Mouse (Mus musculus) T-helper 1 cell (primary cell): ENCODE measurements around the gene Pcna.
"Not testable (repeated sequence)": the region's sequence is repeated elsewhere in the genome, so short reads cannot be mapped to it uniquely, and the experiment has no call there.

ENCODE experiments used
- in situ Hi-C: fragments of 300-600 bp; cut with MboI, MseI; formaldehyde crosslinking; loops from one replicate; pipeline ENCODE4 v1.15.1; 2025; ENCODE audit warnings: high pct_unique_total_duplicates

Pcna gene

DNA sequence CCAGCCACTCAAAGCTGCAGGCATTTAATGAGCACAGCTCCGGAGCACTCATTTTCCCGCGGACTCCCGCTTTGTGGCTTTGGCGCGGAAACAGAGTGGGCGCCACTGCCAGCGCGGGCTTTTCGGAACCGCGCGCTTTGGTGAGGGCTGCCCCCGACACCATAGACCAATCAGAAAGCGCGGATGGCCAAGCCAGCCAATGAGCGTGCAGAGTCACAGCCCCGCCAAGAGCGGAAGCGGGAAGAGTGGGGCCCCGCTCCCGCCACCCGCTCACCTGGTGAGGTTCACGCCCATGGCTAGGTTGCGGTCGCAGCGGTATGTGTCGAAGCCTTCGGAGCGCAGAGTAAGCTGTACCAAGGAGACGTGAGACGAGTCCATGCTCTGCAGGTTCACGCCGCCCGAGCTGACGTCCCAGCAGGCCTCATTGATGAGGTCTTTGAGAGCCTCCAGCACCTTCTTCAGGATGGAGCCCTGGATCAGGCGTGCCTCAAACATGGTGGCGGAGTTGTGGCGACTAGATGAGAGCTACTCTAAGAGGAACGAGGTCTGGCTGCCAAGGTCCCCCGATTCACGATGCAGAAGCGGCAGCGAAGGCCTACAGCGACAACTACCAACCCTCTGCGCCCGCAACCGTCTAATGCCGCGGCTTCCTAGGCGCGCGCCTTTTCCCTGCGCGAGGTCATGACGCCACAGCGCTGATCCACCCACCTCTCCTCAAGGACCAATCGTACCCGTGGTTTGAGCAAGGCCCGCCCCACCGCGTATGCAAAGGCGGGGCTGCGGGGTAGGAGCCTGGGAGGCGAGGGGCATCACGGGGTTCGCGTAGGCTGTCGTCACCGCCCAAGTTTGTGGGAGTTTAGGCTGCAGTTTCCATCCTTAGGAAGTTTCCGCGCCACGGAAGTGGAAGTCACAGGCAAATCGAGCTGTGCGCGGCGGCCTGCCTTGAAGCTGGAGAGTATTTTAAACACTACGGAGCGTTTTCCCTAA is at the start of gene Pcna:
Gene Pcna, minus strand, starts transcription at position 773 of the 987 bp plus-strand sequence.
- in situ Hi-C loops = no loop called here

DNA sequence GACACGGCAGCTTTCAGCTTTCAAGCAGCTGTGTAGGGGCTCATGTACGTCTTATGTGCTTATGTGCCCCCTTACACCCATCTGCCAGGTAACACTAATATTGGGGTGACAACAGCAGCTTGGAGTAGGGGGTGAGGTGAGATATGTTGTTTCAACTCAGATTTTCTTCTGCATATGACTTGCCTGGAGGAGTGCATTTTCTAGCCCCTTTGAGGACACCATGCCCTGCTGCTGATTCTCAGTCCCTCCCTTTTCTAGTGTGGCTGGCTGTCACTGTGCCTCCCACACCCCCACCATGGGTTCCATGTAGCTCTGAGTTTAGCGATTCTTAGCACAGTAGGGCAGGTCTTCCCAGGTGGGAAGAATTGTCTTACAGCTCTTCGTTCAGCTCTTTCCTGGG is 48.3 kb upstream of the Pcna start:
- in situ Hi-C loops = loop anchor here (25.0 kb wide), 1 partner anchor 411 kb away; no protein-coding TSS in a partner anchor

- in situ Hi-C loops = no loop called here
Observed at GRCm38 (mm10) chr2:132298250-132298649, 45.1 kb upstream of the Pcna start.

DNA sequence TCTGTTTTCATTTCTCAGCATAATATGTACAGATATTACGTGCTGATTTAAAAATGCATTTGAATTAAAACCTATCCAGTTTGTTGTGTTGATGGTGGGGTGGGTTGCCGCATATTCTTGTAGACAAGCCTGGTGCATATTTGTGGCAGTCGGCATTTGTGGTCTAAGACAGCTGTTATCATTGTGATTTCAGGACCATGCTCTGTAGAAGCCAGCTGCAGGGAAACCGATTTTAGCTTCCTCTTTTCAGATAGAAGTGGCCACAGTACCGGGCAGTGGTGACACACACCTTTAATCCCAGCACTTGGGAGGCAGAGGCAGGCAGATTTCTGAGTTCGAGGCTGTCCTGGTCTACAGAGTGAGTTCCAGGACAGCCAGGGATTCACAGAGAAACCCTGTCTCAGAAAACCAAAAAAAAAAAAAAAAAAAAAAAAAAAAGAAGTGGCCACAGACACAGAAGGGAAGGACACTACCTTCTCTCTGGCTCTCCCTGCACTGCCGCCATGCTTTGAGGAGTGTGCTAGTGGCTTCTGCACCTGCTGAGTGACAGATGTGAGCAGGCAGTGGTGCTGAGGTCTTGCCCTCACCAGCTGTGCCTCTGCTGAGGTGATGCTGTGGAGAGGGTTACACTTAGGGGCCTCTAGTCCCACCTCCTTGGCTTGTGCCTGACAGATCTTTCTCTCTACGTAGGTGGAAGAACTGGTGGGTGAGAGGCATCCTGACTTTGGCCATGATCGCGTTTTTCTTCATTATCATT is 40.8 kb upstream of the Pcna start:
- in situ Hi-C loops = no loop called here

DNA sequence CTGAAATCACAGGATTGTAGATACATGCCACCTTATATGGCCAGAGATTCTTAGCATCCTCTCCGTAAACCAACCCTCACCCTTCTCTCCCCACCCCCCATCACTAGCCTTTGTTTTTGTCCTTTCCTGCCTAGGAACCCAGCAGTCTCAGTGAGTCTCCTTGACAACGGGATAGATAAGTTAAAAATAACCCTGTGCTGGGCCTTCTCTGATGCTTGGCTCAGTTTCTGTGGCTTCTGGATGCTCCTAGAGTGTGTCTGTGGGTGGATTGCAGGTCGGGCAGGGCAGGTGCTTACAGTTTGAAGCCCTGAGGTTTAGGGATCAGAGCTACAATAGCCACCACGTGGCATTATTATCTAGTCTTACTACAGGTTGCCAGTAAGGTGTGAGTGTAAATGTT is 39.0 kb upstream of the Pcna start:
- in situ Hi-C loops = no loop called here

DNA sequence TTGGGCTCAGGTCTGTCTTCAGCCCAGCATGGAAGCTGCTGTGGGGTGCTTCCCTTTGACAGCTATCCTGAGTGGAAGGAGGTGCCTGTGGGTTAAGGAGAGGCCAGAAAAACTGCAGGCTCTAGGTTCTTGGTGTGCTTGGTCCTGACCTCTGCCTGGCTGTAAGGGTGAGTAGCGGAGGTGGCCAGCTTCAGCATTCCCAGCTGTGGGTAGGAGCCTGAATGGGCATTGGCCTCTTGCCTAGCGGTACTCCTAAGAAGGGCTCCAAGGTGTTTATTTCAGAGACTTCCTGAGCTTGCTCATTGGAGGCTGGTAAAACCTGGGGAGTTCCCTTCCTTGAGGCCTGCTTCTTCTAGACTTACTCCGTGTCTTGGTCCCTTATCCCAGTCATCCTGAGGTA is 38.2 kb upstream of the Pcna start:
- in situ Hi-C loops = no loop called here

DNA sequence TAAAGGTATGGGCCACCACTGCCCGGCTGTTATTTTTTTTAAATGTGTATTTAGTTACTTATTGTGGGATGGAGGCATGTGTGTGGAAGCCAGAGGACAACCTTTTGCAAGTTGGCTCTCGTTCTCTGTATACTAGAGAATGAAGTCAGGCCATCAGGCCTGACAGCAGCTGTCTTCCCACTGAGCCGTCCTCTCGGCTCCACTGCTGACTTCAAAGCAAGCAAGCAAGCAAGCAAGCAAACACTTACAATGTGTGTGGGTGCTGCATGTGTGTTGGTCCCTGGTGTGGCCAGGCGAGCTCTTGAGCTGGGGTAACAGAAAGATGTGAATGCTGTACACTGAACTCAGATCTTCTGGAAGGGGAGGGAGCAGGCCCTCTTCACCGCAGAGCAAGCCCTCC is 37.7 kb upstream of the Pcna start:
- in situ Hi-C loops = no loop called here

DNA sequence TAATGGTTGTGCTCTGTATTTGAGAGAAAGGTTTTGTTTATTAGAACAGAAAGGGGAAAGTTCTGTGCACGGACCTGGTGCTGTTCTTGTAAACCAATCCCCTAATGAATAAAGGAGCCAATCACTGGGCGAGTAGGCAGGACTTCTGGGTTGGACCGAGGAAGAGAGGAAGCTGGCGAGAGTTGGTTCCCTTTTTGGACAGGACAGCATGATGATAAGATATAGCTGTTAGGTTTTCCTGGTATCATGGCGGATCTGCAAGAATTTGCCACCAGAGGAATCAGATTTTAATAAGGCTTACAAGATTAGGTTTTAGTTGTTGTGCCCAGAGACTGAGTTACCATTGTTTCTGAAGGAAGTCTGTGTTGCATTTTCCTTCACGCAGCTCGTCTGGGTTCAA is 36.1 kb upstream of the Pcna start:
- in situ Hi-C loops = not testable (repeated sequence)

DNA sequence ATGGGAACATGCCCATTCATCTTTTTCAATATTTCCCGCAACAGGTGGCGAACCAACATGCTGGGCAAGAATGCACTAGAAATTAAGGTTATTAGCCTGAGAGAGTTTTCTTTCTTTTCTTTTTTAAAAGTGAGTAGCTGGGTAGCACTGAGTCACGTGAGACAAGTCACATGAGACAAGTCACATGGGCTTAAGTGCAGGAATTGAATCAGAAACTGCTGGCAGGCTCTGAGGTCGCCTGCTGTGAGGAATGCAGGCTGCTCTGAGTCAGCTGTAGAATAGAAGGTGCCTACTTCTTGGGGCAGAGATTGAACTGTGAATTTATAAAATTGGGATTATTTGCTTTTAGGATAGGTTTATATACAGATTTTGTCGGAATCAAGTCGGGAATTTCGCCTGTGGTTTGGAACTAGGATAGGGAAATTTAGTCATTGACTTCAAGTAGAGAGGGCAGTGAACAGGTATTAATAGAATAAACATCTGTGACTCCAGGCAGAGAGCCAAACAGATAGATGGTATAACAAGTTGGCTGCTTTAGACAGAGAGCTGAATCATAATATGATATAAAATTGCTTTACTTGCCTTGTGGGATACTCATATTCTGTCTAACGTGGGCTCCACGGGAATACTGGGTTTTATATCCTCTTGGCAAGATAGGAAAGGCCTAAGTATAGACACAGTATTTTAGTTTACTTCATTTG is 33.4 kb upstream of the Pcna start:
- in situ Hi-C loops = no loop called here

- in situ Hi-C loops = not testable (repeated sequence)
Observed at GRCm38 (mm10) chr2:132285722-132286121, 32.6 kb upstream of the Pcna start.

DNA sequence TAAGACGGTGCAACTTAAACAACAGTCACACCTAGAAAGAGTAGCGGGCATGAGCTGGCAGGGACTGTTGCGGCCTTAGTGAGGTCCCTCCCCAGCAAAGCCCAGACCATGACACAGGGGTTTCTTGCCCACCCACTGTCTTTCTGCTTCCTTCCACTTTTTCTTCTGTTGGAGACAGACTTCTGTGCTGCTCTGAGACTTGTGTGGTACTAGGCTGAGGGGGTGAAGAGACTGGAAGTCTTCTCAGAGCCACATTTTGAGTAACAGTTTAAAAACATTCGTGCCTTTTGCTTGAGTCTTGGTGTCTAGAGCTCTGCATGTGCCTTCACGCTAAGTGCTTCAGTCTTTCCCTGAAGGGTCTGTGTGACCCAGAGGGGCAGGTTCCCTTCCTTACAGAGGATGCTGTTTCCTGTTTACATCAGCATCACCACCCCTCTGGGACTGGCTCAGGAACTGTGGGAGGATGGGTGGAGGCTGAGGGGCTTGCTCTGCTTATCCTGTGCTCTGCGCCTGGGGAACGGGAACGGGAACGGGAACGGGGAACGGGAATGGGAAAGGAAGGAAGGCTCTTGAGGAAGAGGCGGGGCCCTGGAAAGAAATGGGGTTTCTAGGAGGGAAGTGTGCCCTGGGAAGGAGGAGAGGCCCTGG is 31.5 kb upstream of the Pcna start:
- in situ Hi-C loops = no loop called here

GRCm38 (mm10) chr2:132283236-132284070 is 30.3 kb upstream of the Pcna start:
- in situ Hi-C loops = no loop called here

DNA sequence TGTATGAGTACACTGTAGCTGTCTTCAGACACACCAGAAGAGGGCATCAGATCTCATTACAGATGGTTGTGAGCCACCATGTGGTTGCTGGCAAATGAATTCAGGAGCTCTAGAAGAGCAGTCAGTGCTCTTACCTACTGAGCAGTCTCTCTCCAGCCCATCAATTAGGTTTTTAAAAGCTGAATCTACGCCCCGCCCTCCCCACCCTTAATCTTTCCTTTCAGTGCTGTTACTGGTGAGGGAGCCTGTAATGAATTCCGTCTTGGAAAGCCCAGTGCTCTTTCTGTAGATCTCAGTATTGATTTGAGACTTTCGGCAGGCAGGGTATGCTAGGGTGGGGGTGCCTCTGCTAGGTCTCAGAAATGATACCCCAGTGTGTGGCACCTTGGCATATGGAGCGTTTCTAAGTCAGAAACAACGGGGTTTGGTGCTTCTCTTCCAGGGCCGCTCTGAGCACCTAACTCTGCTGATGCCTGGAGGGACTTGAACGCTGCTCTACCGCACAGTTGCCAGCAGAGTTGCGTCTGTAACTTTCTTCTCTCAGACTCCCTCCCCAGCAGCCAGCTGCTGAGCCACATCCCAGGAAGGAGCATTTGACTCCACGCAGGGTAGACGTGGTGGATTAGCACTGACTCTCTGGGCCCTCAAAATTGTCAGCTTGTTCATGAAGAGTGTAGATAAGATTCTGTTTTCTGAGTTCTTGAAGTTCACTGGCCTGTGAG is 29.5 kb upstream of the Pcna start:
- in situ Hi-C loops = no loop called here

DNA sequence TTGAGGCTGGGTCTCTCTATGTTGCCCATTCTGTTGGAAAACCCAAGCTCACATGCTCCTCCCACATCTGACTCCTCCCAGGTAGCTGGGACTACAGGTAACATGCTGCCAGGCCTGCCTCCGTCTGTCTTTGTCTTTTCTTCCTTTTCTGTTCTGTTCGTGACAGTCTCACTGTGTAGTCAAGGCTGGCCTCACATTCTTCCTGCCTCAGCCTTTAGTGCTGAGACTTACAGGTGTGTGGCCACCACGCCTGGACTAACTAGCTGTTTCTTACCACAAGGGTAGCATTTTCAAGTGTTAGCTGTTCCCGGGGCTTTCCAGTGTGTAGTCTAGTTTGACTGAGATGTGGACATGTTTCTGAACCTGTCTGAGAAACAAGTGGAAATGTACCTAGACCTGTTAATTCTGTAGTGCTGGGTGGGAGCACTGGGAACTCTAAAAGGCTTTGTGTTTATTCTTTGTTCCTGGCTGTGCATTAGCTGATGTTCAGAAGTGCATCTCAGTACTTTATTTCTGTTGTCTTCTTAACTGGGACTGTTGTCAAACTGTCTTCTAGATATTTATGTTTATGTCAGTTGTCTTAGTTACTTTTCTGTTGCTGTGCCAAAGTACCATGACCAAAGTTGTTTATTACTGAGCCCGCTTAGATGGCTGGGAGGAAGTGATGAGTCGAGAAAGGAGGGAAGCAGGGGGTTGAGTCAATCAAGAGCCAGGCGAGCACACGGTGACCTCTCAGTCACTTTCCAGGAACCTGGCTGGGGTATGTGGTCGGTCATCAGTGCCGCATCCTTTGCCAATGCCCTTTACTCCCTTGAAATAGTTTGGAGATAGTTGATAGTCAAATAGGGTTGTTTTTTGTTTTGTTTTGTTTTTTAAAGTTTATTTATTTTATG is 28.7 kb upstream of the Pcna start:
- in situ Hi-C loops = no loop called here

DNA sequence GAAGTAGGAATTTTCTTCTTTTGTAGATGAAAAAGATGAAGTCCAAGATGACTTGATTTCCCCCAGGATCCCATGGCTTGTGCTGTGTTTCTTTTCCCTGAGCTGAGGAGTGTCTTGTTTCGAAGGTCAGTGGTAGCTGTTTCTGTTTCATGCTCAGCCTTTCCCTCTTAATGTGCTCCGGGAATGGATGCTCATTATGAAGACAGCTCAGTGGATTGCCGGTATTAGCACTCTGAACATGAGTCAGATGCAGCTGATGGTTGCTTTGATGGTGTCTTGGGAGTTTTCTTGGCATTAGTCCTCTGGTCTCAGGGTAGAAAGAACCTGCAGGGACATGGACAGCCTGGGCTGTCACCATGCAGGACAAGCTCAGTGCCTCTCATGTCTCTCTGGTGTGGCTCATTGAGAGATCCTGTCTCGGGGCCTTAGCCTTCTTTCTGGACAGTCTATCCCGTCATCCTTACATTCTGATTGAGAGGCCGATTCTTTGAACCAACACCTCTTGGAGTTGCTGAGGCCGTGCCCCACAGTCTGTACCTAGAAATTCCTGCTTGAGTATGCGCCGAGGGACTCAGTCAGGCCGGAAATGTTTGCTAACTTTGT is 27.5 kb upstream of the Pcna start:
- in situ Hi-C loops = no loop called here

- in situ Hi-C loops = no loop called here
Observed at GRCm38 (mm10) chr2:132279978-132280377, 26.9 kb upstream of the Pcna start.

GRCm38 (mm10) chr2:132279336-132279882 is 26.3 kb upstream of the Pcna start:
- in situ Hi-C loops = no loop called here

DNA sequence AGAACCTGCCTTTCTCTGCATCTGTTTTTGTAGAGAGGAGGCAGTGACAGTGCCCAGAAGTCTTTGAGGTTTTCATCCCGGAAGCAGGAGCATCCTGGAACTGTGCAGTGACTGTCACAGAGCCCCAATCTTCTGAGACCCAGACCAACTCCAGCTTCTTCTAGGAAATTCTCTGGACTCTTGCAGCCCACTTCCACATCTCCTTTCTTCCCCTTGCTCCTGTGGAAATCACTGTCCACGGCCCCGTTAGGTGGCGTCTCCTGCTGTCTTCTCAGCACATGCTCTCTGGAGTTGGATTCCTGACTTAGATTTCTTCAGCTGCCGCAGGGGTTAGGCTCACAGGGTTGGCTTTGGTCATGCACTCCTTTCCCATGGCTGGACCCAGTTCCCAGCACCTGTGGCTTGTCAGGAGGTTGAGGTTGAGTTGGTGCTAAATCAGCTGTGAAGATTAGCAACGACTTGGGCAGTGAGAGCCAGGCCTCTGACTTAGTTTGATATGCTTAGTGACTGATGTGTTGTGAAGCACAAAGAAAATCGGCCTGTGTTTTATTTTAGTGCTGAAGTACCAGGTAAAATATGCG is 25.2 kb upstream of the Pcna start:
- in situ Hi-C loops = no loop called here
